Mouse (Mus musculus) hindbrain, embryonic 12.5 days (tissue): ENCODE results near the gene Gm10198. TPM values are rescaled to one million over a fixed set of nuclear protein-coding genes. Genes with fewer than 3 reads are reported as not detected.

Source experiments
- ATAC-seq: fragments of 200-750 bp; cut with Nextera tagmentation; 2 replicates; pipeline ENCODE4 v1.8.0; 2017; ENCODE audit warnings: moderate TSS enrichment; ENCODE audit not compliant: low FRiP score
- H3K27ac ChIP-seq: fragments of 300-500 bp; sonication (generic); 2 replicates; pipeline ENCODE4 v1.5.1; 2016; ENCODE audit warnings: mild to moderate bottlenecking
- H3K27me3 ChIP-seq: fragments of 300-500 bp; sonication (generic); 2 replicates; pipeline ENCODE4 v1.6.1; 2016; ENCODE audit warnings: mild to moderate bottlenecking
- H3K36me3 ChIP-seq: fragments of 300-500 bp; sonication (generic); 2 replicates; pipeline ENCODE4 v1.6.1; 2016; ENCODE audit warnings: mild to moderate bottlenecking
- H3K4me1 ChIP-seq: fragments of 300-500 bp; sonication (generic); 2 replicates; pipeline ENCODE4 v1.6.1; 2016
- H3K4me2 ChIP-seq: fragments of 300-500 bp; sonication (generic); replicated peaks from 2 replicates; pipeline ENCODE4 v1.6.1; 2016; ENCODE audit warnings: mild to moderate bottlenecking
- H3K4me3 ChIP-seq: fragments of 300-500 bp; sonication (generic); 2 replicates; pipeline ENCODE4 v1.5.1; 2016; ENCODE audit warnings: mild to moderate bottlenecking
- H3K9ac ChIP-seq: fragments of 300-500 bp; sonication (generic); 2 replicates; pipeline ENCODE4 v1.6.1; 2016; ENCODE audit warnings: mild to moderate bottlenecking, moderate library complexity
- H3K9me3 ChIP-seq: fragments of 300-500 bp; sonication (generic); replicated peaks from 2 replicates; pipeline ENCODE4 v1.6.1; 2016; ENCODE audit warnings: mild to moderate bottlenecking
- WGBS: fragments of 180-500 bp; shearing (Covaris S2); methylation state at CpG from one replicate; pipeline ENCODE4 v1.1.7; 2016; 5-methylcytosine and 5-hydroxymethylcytosine counted together
- polyA plus RNA-seq: library from polyadenylated mRNA; unstranded; fragments of >200 nt; fragmentation: Nextera tagmentation; extraction: Ambion mirVana; gene quantifications from 2 replicates; pipeline ENCODE4 v1.2.1, GENCODE M21; 2016

Gene Gm10198
- polyA plus RNA-seq, result not detected in 2 replicates

- Histone ChIP-seq H3K9ac (no peak within 1 kb of the TSS), H3K4me1 (no peaks in the 10 kb centered on the region), H3K36me3 (no peaks in the 10 kb centered on the region), H3K4me3 (no peak within 1 kb of the TSS), H3K27me3 (no peaks in the 10 kb centered on the region), H3K4me2 (no peak within 1 kb of the TSS), H3K9me3 (no peaks in the 10 kb centered on the region), H3K27ac (no peak within 1 kb of the TSS)
- ATAC-seq, result no peak
These were observed at the start of gene Gm10198 for GRCm38 (mm10) chr13:111592485-111592884. TSS of gene Gm10198 (plus strand) at chr13:111592785.

GRCm38 (mm10) chr13:111545286-111545685, 47.3 kb upstream of the Gm10198 start:
- H3K4me2 ChIP-seq, result no peak overlapping the region
- WGBS, result 91% methylated on average over 5 of the region's 5 CpGs
- no peak overlapping the region for H3K4me3 ChIP-seq
- H3K4me1 ChIP-seq, result no peaks in the 10 kb centered on the region
- no peak for ATAC-seq
- no peak overlapping the region for H3K9ac ChIP-seq
- H3K27me3 ChIP-seq, result no peaks in the 10 kb centered on the region
- H3K36me3 ChIP-seq, result no peaks in the 10 kb centered on the region
- no peak overlapping the region for H3K27ac ChIP-seq
- H3K9me3 ChIP-seq, result no peaks in the 10 kb centered on the region

DNA sequence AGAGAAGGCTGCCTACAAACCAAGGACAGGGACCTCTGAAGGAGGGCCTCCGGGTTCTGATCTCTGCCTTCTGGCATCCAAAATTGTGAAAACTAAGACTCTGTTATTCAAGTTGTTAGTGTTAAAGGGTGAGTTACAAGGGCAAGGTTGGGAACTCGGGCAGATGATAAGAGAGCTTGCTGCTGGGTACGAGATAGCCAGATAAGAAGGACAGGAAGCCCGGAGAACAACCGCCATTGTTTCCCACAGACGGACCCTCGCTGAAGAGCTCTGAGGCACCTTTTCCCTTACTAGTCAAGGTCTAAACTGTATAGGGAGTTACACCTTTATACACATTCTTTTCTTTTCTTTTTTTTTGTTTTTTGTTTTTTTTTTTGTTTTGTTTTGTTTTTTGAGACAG, 39.8 kb upstream of the Gm10198 start:
- no peak for ATAC-seq

DNA sequence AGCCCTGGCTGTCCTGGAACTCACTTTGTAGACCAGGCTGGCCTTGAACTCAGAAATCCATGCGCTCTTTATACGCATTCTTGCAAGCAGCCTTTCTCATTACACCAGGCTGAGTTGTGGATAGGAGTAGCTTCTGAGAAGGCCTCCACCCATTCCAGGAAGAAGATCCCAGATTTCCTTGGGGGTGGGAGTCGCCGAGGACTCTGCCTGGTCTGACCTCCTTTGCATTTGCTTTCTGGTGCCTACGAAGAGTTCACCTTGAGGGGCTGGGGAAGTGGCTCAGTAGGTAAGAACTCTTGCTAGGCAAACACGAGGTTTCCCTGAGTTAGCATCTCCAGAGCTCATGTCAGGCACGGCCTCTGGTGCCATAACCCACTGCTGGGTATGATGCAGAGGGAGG, 39.4 kb upstream of the Gm10198 start:
- Histone ChIP-seq H3K9ac (no peak overlapping the region), H3K27me3 (no peaks in the 10 kb centered on the region), H3K4me1 (no peaks in the 10 kb centered on the region), H3K4me3 (no peak overlapping the region), H3K36me3 (no peaks in the 10 kb centered on the region), H3K27ac (no peak overlapping the region), H3K4me2 (no peak overlapping the region), H3K9me3 (peaks cover 6% of the 10 kb centered on the region; the same call in 1 of the 2 replicates)
- no peak for ATAC-seq
- WGBS, result 88% methylated on average over 7 of the region's 7 CpGs

More for the DNA sequence above, 39.8 kb upstream of the Gm10198 start:
- H3K4me3 ChIP-seq, result no peak overlapping the region
- H3K27ac ChIP-seq, result no peak overlapping the region
- H3K4me1 ChIP-seq, result no peaks in the 10 kb centered on the region
- no peaks in the 10 kb centered on the region for H3K27me3 ChIP-seq
- H3K36me3 ChIP-seq, result no peaks in the 10 kb centered on the region
- no peak overlapping the region for H3K4me2 ChIP-seq
- 91% methylated on average over 7 of the region's 7 CpGs for WGBS
- H3K9me3 ChIP-seq, result peaks cover 6% of the 10 kb centered on the region; the same call in 1 of the 2 replicates
- H3K9ac ChIP-seq, result no peak overlapping the region

GRCm38 (mm10) chr13:111553941-111554340, 38.6 kb upstream of the Gm10198 start:
- no peak overlapping the region for H3K9ac ChIP-seq
- no peak overlapping the region for H3K4me2 ChIP-seq
- H3K4me3 ChIP-seq, result no peak overlapping the region
- ATAC-seq, result no peak
- peaks cover 6% of the 10 kb centered on the region; the same call in 1 of the 2 replicates for H3K9me3 ChIP-seq
- 78% methylated on average over 8 of the region's 8 CpGs for WGBS
- H3K27ac ChIP-seq, result no peak overlapping the region
- no peaks in the 10 kb centered on the region for H3K36me3 ChIP-seq
- no peaks in the 10 kb centered on the region for H3K27me3 ChIP-seq
- H3K4me1 ChIP-seq, result no peaks in the 10 kb centered on the region

- Histone ChIP-seq H3K4me3 (no peak overlapping the region), H3K27ac (no peak overlapping the region), H3K4me2 (no peak overlapping the region), H3K9ac (no peak overlapping the region), H3K9me3 (peaks cover 6% of the 10 kb centered on the region; the same call in 1 of the 2 replicates), H3K4me1 (no peaks in the 10 kb centered on the region), H3K27me3 (no peaks in the 10 kb centered on the region), H3K36me3 (no peaks in the 10 kb centered on the region)
- no peak for ATAC-seq
- 56% methylated on average over 8 of the region's 8 CpGs for WGBS
These were observed 37.3 kb upstream of the Gm10198 start for GRCm38 (mm10) chr13:111555333-111555732.

- ATAC-seq, result no peak
- Histone ChIP-seq H3K4me3 (no peak overlapping the region), H3K4me2 (no peak overlapping the region), H3K27me3 (no peaks in the 10 kb centered on the region), H3K27ac (no peak overlapping the region), H3K9me3 (no peaks in the 10 kb centered on the region), H3K36me3 (no peaks in the 10 kb centered on the region), H3K9ac (no peak overlapping the region), H3K4me1 (no peaks in the 10 kb centered on the region)
- WGBS, result 68% methylated on average over 4 of the region's 4 CpGs
These were observed 36.2 kb upstream of the Gm10198 start for GRCm38 (mm10) chr13:111556375-111556774.

DNA sequence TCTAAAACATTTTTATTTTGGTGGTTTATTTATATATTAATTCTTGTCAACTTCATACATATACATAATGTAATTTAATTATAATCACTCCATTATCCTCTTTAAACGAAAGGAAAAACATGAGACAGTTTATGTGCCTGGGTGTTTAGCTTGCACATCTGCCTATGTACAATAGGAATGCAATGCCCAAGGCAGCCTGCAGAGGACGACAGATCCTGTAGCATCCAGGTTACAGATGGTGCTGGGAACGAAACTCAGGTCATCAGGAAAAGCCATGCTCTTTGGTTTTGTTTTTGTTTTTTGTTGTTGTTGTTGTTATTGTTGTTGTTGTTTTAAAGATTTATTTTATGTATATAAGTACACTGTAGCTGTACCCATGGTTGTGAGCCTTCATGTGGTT, 32.4 kb upstream of the Gm10198 start:
- WGBS, result 89% methylated on average over 3 of the region's 3 CpGs
- H3K36me3 ChIP-seq, result no peaks in the 10 kb centered on the region
- no peaks in the 10 kb centered on the region for H3K4me1 ChIP-seq
- H3K4me2 ChIP-seq, result no peak overlapping the region
- H3K27me3 ChIP-seq, result no peaks in the 10 kb centered on the region
- H3K9me3 ChIP-seq, result no peaks in the 10 kb centered on the region
- no peak for ATAC-seq
- H3K4me3 ChIP-seq, result no peak overlapping the region
- no peak overlapping the region for H3K27ac ChIP-seq
- no peak overlapping the region for H3K9ac ChIP-seq

- no peak overlapping the region for H3K4me3 ChIP-seq
- H3K9ac ChIP-seq, result no peak overlapping the region
- no peaks in the 10 kb centered on the region for H3K9me3 ChIP-seq
- ATAC-seq, result no peak
- no peak overlapping the region for H3K27ac ChIP-seq
- 81% methylated on average over 5 of the region's 5 CpGs for WGBS
- H3K4me1 ChIP-seq, result no peaks in the 10 kb centered on the region
- no peaks in the 10 kb centered on the region for H3K36me3 ChIP-seq
- H3K4me2 ChIP-seq, result no peak overlapping the region
- H3K27me3 ChIP-seq, result no peaks in the 10 kb centered on the region
These were observed 30.0 kb upstream of the Gm10198 start for GRCm38 (mm10) chr13:111562595-111562994.

- Histone ChIP-seq H3K27me3 (no peaks in the 10 kb centered on the region), H3K4me3 (no peak overlapping the region), H3K9ac (no peak overlapping the region), H3K36me3 (no peaks in the 10 kb centered on the region), H3K27ac (no peak overlapping the region), H3K4me1 (no peaks in the 10 kb centered on the region), H3K4me2 (no peak overlapping the region), H3K9me3 (no peaks in the 10 kb centered on the region)
- ATAC-seq, result no peak
- 47% methylated on average over 4 of the region's 4 CpGs for WGBS
These were observed 18.4 kb upstream of the Gm10198 start for GRCm38 (mm10) chr13:111574196-111574595.

GRCm38 (mm10) chr13:111577177-111577576, 15.4 kb upstream of the Gm10198 start:
- Histone ChIP-seq H3K27me3 (no peaks in the 10 kb centered on the region), H3K4me2 (no peak overlapping the region), H3K27ac (no peak overlapping the region), H3K9me3 (no peaks in the 10 kb centered on the region), H3K9ac (no peak overlapping the region), H3K4me1 (no peaks in the 10 kb centered on the region), H3K4me3 (no peak overlapping the region), H3K36me3 (no peaks in the 10 kb centered on the region)
- WGBS, result 95% methylated on average over 11 of the region's 11 CpGs
- ATAC-seq, result no peak

DNA sequence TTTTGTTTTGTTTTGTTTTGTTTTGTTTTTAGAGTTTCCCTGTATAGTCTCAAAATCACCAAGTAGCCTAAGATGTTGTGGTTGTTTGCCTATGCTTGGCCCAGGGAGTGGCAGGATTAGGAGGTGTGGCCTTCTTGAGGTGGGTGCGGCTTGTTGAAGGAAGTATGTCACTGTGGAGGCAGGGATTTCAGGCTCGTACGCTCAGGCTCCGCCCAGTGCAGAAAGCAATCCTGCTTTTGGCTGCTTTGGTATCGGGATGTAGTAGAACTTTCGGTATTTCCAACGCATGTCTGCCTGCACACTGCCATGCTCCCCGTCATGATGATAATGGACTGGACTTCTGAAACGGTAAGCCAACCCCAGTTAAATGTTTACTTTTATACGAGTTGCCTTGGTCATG, 12.5 kb upstream of the Gm10198 start:
- Histone ChIP-seq H3K4me2 (no peak overlapping the region), H3K27me3 (no peaks in the 10 kb centered on the region), H3K4me3 (no peak overlapping the region), H3K27ac (no peak overlapping the region), H3K4me1 (no peaks in the 10 kb centered on the region), H3K9me3 (no peaks in the 10 kb centered on the region), H3K36me3 (no peaks in the 10 kb centered on the region), H3K9ac (no peak overlapping the region)
- ATAC-seq, result no peak
- WGBS, result 94% methylated on average over 10 of the region's 10 CpGs

GRCm38 (mm10) chr13:111598111-111598510, 5.5 kb downstream of the Gm10198 start:
- no peak for ATAC-seq
- H3K4me2 ChIP-seq, result no peak overlapping the region
- H3K4me3 ChIP-seq, result no peak overlapping the region
- no peak overlapping the region for H3K27ac ChIP-seq
- H3K9ac ChIP-seq, result no peak overlapping the region
- H3K9me3 ChIP-seq, result no peaks in the 10 kb centered on the region
- no peaks in the 10 kb centered on the region for H3K36me3 ChIP-seq
- H3K27me3 ChIP-seq, result no peaks in the 10 kb centered on the region
- no peaks in the 10 kb centered on the region for H3K4me1 ChIP-seq
- 82% methylated on average over 7 of the region's 7 CpGs for WGBS
